Mouse (Mus musculus): Measurements from ENCODE around the gene Fam222a. TPM values are rescaled to one million over a fixed set of nuclear protein-coding genes. Genes with fewer than 3 reads are reported as not detected.

Gene Fam222a
- total RNA-seq, 2 experiments from 2014 or later, result 7.9 to 9.0 TPM

GRCm38 (mm10) chr5:114653656-114654437 lies 86.0 kb downstream of the Fam222a start:
- Histone ChIP-seq H3K27ac (no peak overlapping the region), H3K4me3 (no peak overlapping the region)
- DNase-seq (ENCODE audit: extremely low spot score in 1 of 2, low spot score in 2 of 2), result no peak
- intact Hi-C loops (cut with DNase I), result no loop called here
- no peak for TF ChIP-seq CTCF (IDR thresholded peaks at IDR 0.05)

DNA sequence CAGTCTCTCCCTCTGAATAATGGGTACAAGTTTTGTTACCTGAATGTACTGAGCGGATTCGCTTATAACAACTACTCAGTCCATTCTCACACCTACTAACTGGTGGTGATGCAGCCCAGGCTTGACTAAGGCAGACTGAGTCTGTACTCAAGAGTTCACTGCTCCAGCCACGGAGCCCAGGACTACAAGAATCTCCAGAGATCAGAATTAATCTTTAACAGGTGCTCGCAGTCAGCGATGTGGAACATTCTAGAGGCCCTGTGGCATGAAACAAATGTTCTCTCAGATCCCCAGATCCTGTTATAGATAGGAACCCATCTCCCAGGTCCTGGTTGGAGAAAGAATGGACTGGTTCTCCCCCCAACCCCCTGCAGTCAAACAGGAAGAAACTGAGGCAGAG lies 87.9 kb downstream of the Fam222a start:
- H3K4me3 ChIP-seq, result no peak overlapping the region
- no peak for DNase-seq (ENCODE audit: extremely low spot score in 1 of 2, low spot score in 2 of 2)
- no peak overlapping the region for H3K27ac ChIP-seq
- intact Hi-C loops (cut with DNase I), result no loop called here
- no peak for TF ChIP-seq CTCF (IDR thresholded peaks at IDR 0.05)

DNA sequence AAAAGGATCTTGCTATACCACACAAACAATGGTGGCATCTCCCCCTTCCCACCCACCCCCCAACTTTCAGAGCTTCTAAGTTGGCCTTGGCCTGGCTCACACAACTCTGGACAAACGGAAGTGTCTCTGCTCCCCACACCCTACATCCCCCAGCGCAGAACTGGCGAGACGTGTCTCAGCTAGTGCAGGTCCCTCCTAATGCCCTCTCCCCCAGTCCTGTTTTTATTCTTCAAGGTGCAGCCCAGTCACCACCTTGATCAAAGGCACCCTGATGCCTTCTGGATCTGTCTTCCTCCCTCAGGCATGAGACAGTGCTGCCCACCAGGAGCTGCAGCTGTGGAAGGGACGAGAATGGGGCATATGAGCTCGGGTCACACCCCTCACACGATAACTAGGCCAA lies 88.5 kb downstream of the Fam222a start:
- intact Hi-C loops (cut with DNase I), result no loop called here

GRCm38 (mm10) chr5:114657426-114657825 lies 89.6 kb downstream of the Fam222a start:
- intact Hi-C loops (cut with DNase I), result no loop called here
- no peak for TF ChIP-seq CTCF (IDR thresholded peaks at IDR 0.05)
- Histone ChIP-seq H3K4me3 (no peak overlapping the region), H3K27ac (no peak overlapping the region)
- no peak for DNase-seq (ENCODE audit: extremely low spot score in 1 of 2, low spot score in 2 of 2)

More for the DNA sequence above, 88.5 kb downstream of the Fam222a start:
- no peak for TF ChIP-seq CTCF (IDR thresholded peaks at IDR 0.05)
- no peak for DNase-seq (ENCODE audit: extremely low spot score in 1 of 2, low spot score in 2 of 2)
- Histone ChIP-seq H3K27ac (no peak overlapping the region), H3K4me3 (no peak overlapping the region)

GRCm38 (mm10) chr5:114658255-114658654 lies 90.4 kb downstream of the Fam222a start, which contains the start of gene Trpv4:
Gene Trpv4 (minus strand): TSS chr5:114658421.
- DNase-seq (ENCODE audit: extremely low spot score in 1 of 2, low spot score in 2 of 2), result no peak
- Histone ChIP-seq H3K27ac (no peak within 1 kb of the TSS), H3K4me3 (peak within 1 kb of the TSS; percentile 39)
- no peak for TF ChIP-seq CTCF (IDR thresholded peaks at IDR 0.05)
- intact Hi-C loops (cut with DNase I), result no loop called here

DNA sequence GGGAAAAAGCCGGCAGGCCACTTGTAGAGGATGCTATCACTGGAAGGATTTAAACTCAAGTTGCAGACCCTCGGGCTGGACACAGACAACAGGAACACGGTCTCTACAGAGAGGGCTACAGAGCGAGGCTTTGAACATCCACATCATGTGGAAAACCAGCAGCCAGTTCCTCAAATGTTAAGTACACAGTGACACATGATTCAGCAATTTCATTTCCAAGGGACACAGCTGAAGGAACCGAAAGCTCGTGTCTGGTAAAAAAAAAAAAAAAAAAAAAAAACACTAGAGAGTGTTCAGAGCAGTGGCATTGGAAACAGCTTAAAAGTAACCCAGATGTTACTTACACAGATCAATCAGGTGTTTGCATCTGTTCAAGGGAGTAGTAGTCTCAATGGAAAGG lies 93.2 kb downstream of the Fam222a start:
- no peak for DNase-seq (ENCODE audit: extremely low spot score in 1 of 2, low spot score in 2 of 2)
- Histone ChIP-seq H3K4me3 (no peak overlapping the region), H3K27ac (no peak overlapping the region)
- intact Hi-C loops (cut with DNase I), result loop anchor here (5.0 kb wide), 1 partner anchor 34 kb away; no protein-coding TSS in a partner anchor
- TF ChIP-seq CTCF (IDR thresholded peaks at IDR 0.05), result no peak

Other genes with a start within 250 kb of the Fam222a start
- gene Kctd10, start 187.5 kb upstream of the Fam222a start, total RNA-seq (2021), result 10 to 100 TPM; 56.8 to 58.8 TPM
- 10 to 100 TPM; 79.6 to 83.8 TPM for gene Ube3b, start 187.4 kb upstream of the Fam222a start, total RNA-seq (2021)
- gene Mmab, start 124.0 kb upstream of the Fam222a start, total RNA-seq (2021), result 10 to 100 TPM; 17.0 to 21.3 TPM
- gene Mvk, start 123.7 kb upstream of the Fam222a start, total RNA-seq (2021), result 10 to 100 TPM; 26.1 to 30.8 TPM
- gene Trpv4, start 90.4 kb downstream of the Fam222a start, total RNA-seq (2021), result 1 to 10 TPM; 1.8 to 2.2 TPM
- gene Gltp, start 123.0 kb downstream of the Fam222a start, total RNA-seq (2021), result 10 to 100 TPM; 21.8 to 22.4 TPM
- gene Tchp, start 139.7 kb downstream of the Fam222a start, total RNA-seq (2021), result 10 to 100 TPM; 13.9 to 15.6 TPM
- gene Ankrd13a, start 206.7 kb downstream of the Fam222a start, total RNA-seq (2021), result 10 to 100 TPM; 31.0 to 38.8 TPM
- gene Git2, start 207.5 kb downstream of the Fam222a start, total RNA-seq (2021), result 10 to 100 TPM; 42.7 to 43.7 TPM

Data from left cerebral cortex, adult 2 months (tissue).